Mouse (Mus musculus): ENCODE measurements at regions not wholly inside any gene's neighbourhood (a gene's known extent, or its start where the extent isn't known, plus 50 kb on each side); places are given as distances from the start of the nearest gene placed in this dataset.

DNA sequence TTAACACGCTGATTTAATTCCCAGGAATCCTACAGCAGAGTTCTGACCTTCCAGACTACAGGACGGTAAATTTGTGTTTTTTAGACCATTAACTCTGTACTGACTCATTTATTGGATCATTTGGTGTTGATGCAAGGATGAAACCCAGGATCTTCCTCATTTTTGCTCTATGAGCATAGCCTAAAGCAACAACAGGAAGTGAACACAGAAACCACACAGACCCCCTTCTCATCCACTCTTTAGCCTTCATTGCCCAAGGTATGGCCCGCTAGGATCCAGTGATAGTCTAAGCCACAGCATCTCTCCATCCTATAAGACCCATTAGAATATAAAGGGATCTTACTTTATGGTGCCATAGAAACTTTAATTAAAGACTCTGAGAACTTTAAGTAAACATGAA, 56.5 kb upstream of the Grin2b start:
- no peak for DNase-seq

DNA sequence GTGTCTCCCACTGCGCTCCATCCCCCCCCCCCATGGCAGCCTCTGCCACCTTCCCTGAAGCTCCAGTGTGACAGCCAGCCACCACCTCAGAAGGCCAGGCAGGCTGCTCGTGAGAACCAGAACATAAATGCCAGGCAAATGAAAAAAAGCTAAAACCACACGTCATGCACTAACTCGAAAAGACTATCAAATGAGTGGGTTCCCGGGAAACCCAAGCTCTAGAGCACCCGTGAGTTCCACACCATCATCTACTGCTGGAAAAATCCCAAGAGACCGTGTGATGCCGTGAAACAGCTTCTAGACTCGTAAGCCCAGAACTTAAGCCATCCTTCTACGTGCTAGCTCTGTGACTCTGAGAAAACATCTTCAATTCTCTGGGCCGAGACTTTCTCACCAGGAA, 62.2 kb upstream of the Grin2b start:
- DNase-seq, result peak; percentile 41

DNA sequence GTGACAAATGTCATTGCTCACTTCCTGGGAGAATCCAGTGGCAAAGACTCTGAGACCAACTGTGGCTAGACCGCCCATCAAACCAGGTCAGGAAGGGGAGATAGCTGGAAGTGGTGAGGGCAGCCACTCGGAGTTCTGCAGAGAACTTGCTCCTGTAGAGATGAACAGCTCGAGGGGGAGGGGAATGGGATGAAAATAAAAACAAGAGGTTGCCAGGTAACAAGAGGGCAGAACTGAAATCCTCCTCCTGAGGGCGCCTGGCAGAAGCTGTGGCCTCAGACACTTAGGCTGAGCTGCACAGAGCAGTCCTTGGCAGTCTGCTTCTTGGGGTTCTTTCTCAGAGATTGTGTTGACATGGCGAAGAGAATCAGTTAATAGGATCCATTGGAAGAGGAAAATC, 65.7 kb upstream of the Grin2b start:
- DNase-seq, result peak; percentile 76

DNA sequence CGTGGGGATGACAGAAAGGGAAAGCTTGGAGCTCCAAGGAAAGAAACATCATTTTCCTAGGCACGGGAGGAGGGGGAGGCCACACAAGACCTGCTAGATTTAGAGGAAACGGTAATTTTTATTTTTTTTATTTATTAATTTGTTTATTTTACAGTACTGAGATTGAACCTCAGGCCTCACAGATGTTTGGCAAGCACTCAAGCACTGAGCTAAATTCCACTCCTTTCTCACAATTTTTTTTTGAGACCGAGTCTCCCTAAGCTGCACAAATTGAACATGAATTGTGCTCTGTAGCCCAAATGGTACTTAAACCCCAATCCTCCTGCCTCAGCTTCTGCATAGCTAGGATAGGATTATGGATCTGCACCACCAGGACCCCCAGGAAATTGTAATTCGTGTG, 66.1 kb upstream of the Grin2b start:
- peak; percentile 67 for DNase-seq

DNA sequence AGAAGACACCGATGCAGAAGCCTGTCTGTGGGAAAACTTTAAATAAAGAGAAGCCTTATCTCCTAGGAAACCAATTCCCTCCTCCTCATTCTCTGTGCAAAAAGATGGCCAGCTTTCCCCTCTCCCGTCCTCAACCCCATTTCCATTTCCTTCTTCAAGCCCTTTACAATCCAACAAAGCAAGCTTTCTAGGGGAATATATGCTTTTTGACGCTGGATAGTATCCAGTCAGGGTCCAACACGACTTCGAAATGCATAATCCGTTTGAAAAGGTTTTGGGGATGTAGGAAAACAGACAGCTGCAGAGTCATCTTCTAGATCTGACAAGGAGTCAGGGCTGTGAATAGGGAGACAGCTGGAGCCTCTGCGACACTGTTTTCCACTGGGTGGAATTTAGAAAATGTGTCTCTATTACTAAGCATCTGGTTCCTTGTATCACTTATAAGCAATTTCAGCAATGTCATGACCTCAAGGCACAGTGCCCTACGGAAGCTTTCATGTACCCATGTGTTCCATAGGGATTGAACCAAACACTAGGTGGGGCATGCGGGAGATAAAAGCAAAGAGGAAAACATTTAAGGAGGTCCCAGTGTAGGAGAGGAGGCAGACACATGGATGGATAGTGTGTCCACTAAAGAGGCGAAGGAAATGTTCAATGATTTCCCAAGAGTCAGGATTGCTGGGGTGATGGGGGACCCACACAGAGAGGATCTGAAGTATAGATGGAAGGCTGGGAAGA, 68.4 kb upstream of the Grin2b start:
- peak; percentile 39 for DNase-seq

DNA sequence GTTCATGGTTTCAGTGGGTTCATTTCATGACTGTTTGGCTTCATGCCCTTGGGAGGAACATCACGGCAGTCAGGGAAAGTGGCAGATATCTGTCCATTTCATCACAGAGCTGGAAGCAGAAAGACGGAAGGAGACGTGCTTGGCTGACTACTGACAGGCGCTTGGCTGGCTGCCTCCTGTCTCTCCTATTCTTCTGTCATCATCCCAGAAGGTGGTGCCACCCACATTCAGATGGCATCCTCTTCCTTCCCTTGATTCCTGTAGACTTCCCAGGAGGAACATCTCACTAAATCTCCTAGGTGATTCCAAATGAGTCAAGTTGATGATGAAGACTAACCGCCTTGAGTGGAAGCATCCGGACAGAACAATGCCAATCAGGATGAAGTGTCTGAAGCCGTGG, 71.6 kb upstream of the Grin2b start:
- DNase-seq, result no peak

DNA sequence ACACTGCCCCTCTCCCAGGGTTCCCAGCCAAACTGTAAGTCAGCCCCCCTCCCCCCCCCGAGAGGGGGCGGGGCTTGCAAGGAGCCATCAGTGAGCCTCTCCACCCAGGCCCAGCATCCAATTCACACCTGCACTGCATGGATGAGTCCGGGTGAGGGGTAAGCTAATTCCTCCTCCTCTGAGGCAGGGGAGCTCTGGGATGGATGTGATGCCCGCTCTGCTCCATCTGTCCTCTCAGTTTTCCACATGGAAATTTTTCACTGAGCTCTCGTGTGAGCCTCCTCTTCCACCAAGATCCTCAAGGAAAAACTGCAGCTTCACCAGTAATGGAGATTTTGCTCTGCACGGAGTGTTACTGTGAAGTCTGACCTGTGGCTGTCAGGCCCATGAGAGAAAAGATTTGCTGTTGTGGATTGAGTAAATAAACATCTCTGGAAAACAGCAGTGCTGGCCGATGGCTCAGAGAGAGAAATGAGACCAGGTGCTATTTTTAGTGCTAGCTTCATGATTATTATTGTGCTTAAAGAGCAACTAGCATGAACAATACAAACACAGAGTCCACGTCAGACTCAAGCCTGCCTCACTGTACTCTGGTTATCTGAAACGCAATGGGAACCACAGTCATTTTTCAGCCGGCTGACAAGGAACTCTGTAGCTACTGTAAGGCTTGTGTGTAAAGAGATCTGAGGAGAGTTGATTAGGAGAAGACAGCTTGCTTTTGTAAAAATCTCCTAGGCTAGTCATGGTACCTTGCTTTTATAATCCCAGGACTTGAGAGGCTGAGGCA, 71.4 kb upstream of the Gm8994 start:
- peak; percentile 63 for DNase-seq

DNA sequence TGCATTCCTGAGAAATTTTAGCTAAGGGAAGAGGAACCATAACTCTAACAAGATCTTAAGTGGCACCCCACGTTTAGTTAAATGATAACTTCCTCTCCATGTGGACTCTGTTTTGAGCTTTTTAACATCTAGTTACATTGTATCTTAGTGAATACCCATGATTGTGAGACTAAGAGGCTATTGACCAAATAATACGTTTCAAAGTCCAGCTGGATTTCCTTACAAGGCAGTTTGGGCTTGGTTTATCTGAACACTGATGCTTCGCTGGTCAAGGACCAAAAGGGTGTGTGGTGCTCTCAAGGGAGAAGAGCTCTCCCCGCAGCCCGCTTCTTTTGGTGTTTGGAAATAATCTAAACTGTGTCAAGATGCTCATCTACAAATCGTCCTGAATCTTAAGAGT, 51.6 kb upstream of the Gm8994 start:
- DNase-seq, result peak; percentile 12

DNA sequence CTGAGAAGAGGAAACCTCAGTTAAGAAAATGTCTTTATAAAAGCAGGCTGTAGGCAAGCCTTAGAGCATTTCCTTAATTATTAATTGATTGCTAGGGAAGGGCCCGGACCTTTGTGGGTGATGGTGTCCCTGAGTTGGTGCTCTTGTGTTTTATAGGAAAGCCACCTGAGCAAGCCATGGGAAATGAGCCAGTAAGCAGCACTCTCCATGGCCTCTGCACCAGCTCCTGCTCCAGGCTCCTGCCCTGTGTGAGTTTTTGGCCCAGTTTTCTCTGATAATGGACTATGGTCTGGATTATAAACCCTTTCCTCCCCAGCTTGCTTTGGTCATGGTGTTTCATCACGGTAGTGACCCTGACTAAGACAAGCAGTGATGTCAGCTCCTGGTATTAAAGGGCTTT, 50.6 kb upstream of the Gm8994 start:
- DNase-seq, result no peak

All from heart, adult 11 months (tissue).